Mouse (Mus musculus) frontal cortex, adult 2 months (tissue): ENCODE measurements around the gene Wipi2. TPM values are rescaled to one million over a fixed set of nuclear protein-coding genes. Genes with fewer than 3 reads are reported as not detected.

Source experiments
- DNase-seq, 2 experiments: peaks; one replicate each; pipeline ENCODE4 v3.0.0; 2022; ENCODE audit warnings: low spot score in 1 of 2; ENCODE audit errors: extremely low spot score in 1 of 2
- polyA plus RNA-seq: library from polyadenylated mRNA; depleted of rRNA; stranded (reverse); fragments of >200 nt; gene quantifications from 2 replicates; pipeline ENCODE4 v1.2.3, GENCODE M21; 2012; rRNA removed

Wipi2 gene
- 64.4 and 74.2 TPM in 2 replicates for polyA plus RNA-seq

DNA sequence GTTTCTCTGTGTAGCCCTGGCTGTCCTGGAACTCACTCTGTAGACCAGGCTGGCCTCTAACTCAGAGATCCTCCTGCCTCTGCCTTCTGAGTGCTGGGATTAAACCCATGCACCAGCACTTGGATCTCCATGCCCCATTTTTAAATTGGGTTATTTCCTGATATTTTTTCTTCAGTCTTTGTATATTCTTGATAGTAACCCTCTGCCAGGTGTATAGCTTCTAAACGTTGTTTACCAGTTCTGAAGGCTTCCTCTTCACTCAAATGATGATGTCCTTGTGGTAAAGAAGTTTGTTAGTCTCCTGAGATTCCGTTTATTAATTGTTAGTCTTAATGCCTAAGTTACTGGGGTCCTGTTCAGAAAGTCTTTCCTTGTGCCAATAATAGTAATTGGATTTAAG is at the start of gene Wipi2:
Wipi2 (plus strand) TSS at position 301 of the 400 bp plus-strand sequence.
- DNase-seq: no peak

DNA sequence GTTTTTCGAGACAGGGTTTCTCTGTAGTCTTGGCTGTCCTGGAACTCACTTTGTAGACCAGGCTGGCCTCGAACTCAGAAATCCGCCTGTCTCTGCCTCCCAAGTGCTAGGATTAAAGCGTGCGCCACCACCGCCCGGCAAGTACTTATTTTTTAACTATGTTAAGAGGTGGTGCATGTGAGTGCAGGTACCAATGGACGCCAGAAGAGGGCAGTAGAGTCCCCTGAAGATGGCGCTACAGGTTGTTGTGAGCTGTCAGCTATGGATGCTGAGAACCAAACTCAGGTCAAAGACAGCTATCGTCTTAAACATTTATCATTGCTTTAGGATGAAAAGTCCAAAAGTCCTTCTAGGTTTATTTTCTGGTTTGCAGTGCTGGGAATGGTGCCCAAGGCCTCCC is 49.3 kb upstream of the Wipi2 start:
- DNase-seq: no peak

DNA sequence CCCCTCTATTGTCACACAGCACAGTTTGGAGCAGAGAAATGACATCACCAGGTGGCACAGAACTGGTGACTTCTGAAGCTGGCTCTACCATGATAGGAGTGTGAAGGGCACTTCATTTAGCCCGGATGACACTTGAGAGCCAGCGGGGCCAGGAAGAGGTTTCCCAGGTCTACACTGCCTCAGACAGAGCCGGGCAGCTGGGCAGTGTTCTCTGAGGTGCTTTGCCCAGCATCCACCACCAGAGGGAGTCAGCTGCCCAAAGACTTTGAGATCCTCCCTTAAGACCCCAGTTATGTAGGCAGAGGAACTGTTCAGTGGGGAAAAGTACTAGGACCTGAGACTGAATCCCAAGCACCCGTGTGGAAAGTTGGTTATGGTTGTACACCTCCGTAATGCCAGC is 46.0 kb upstream of the Wipi2 start:
- DNase-seq: peak; percentile 37 to 84

DNA sequence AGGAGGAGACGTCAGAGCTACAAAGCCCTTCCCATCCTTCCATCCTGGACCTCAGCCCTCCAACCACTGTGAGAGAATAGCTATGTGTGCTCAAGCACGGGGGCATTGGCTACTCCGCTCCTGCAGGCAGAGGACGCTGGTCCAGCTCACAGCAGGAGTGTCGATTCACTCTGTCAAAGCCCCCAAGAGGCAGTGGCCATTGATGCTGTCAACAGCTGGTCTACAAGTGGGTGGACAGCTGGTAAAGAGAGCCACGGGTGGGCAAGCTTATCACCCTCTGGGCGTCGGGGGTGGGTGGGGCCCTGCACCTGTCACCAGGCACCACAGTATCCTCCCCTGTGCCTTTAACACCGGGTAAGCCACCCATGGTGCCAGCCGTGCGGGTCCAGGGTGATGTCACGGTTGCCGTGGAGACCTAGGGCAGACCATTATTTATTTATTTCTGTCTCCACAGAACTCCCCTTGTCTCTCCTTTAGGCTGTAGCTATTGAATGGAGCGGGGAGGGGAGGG is 43.8 kb upstream of the Wipi2 start:
- peak; percentile 50 to 62 for DNase-seq

DNA sequence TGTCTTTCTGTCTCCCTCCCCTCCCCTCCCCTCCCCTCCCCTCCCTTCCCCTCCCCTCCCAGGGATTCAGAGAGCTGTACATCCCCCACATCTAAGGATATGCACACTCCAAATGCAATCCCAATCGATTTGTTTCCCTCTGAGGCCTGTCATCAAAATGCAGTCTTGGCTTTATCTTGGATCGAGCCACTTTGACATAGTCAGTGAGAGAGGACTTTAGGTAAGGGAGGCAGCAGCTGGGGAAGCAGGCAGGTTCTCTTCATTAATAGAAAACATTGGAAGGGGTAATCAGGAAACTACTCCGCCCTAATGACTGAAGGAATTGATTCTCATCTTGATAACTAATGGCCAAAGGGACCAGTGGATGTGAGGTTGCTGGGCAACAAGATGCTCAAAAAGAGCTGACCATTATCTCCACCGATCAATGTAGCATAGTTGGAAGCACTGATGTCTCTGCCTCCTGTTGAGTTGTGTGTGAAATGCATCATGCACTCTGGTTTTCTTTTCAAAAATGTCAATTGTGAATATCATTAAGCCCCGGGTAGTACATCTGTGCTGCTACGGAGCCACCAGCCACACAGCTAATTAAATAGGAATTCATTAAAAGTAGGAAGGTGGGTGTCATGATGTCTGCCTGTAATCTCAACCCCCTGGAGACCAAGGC is 36.4 kb upstream of the Wipi2 start:
- DNase-seq: no peak

DNA sequence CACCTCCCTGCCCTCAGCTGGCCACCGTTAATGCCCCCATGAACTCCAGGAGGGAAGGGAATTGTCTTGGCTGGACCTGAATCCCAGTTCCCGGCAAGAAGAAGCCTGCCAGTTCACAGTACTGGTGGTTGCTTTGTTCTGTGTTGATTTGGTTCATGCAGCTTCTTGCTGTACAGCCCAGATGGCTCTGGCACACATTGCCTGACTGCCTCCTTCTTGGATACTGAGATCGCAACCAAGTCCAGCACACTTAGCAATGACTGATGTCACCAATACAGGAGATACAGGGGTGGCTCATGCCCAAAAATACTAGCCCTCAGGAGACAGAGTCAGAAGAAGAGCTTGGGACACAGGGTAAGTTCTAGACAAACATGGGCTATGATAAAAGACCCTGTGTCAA is 31.8 kb upstream of the Wipi2 start:
- no peak for DNase-seq

DNA sequence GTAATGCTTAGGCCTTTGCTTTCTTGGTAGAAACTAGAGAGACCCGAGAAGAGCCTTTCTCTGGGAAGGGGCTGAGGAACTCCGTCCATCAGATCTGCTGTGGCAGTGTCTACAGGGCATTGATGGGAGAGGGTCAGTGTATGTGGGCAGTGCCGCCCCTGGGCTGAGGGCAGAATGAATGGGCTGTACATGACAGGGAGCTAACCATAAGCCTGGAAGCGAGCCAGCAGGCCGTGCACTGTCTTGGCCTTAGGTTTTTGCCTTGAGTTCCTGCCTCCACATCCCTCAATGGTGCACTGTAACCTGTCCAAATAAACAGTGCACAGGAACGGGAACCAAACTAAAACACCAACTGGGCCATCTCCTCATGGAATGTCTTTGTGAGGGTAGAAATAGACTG is 30.8 kb upstream of the Wipi2 start:
- no peak for DNase-seq

DNA sequence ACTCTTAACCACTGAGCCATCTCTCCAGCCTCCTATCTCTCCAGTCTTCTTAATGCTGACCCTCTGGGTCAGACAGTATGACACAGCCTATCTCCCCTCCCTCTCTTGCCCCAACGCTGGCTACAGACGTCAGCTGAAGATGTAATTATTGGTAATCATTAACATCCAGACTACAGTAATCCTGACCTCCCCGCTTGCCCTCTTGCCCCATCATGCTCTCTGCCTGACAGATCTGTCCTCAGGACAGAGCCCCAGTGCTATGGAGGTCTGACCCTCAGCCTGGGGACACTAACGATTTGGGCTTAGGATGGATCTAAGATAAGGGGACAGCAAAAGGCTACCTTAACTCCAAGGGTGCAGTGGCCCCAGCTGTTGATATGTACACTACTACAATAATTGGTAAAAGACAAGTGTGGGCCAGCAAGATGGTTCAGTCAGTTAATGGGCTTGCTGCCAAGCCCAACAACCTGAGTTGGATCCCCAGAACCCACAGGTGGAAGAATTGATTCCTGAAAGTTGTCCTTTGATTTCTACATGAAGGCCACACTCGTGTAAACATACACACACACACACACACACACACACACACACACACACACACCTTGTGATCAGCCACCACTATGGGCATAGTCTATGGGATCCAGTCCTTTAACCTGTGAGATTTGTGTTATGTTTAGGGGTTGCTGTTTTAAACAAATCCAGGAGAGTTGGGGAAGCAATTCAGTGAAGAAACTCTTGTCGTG is 29.7 kb upstream of the Wipi2 start:
- no peak for DNase-seq

DNA sequence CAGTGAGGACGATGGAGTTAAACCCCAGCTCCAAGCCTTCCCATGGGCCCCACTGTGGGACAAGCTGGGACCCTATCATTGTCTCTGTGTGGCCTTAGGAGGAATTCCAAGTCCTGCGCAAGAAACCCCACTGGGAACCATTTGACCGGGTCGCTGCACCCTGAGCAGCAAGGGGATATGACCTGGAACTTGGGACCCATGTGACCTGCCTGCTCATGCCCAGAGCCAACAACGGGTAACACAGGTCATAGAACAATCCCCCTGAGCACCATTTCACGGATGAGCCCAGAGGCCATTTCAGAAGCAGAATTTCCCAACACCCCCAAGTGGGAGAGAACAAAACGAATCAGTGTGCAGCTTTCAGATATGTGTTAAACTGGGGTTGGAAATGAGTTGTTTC is 23.1 kb upstream of the Wipi2 start:
- no peak for DNase-seq

DNA sequence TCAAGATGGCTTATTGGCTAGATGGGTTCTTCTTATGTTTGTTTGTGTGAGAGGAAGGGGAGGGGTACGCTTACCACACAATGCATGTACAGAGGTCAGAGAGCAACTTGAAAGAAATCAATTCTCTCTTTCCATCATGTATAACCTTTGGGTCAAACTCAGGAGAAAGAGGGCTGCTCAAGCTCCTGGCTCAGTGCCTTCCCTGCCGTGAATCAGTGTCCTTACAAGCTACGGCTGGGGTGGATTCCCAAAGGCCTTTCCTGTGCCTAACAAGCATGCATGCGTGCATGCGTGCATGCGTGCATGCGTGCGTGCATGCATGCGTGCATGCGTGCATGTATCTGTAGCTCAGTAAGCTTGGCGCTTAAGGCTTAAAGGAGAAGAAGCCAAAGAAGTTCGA is 22.2 kb upstream of the Wipi2 start:
- DNase-seq: no peak

DNA sequence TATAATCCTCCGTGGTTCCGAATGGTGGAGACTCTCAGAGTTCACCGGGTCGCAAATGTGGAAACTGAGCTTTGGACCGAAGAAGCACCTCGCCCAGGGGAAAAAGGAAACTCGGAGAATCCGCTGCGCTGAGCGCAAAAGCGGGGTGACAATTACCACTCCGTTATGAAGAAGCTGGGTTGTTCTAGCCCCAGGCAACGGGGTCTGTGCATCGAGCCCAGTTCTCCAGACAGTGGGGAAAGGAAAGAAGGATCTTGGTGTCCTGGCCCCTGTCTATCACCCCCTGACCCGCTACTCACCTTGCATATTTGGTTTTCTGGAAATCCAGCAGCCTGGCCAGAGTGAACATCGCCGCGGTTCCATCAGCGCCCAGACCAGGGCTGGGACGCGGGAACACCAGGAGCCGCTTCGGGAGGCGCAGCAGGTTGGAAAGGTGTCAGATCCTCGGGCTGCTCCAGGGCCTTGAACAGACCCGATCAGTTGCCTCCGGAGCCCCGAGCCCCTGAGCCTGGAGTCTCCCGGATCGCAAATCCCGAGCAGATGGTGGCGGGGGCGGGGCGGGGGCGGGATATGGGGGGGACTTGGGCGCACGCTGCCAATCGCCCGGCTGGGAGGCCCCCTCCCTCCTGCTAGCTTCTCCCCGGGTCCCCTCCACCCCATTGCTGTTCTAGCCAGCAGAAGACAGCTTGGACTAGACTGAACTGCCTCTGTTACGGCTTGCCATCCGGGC is 19.1 kb upstream of the Wipi2 start, which contains the start of gene Mmd2:
Mmd2 (minus strand) TSS at position 542 of the 730 bp plus-strand sequence.
- peak in 1 of 2 experiments; percentile 65 for DNase-seq

DNA sequence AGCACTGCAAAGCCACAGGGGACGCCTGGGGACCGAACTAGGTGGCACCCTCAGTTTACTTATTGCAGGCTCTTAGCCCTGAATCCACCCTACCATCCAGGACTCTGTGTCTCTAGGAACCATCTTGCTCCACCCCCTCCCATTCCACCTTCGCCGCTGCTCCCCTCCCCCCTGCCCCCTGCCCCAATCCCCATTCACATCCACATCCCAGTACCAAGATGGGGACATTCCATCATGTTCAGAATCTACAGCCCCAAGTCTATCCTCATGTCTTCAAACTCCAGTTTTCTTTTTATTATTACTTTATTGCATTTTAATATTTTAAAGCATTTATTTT is 18.5 kb upstream of the Wipi2 start:
- no peak for DNase-seq

DNA sequence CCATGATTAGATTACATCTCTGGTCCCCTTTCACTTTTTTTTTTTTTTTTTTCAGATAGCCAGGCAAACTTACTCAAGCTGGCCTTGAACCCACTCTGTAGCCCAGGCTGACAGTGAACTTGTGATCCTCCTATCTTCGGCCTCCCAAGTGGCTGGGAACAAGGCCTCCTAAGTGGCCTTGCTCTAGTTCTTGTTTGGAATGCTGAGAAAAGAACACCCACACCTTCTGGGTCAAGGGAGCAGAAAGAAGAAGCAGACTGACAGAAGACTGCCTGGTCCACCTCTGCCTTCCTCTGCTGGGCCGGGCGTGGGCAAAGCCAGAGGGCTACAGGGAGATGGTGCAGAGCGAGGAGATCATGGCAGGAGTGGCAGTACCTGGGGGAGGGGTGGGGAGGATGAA is 17.1 kb upstream of the Wipi2 start:
- DNase-seq: no peak

DNA sequence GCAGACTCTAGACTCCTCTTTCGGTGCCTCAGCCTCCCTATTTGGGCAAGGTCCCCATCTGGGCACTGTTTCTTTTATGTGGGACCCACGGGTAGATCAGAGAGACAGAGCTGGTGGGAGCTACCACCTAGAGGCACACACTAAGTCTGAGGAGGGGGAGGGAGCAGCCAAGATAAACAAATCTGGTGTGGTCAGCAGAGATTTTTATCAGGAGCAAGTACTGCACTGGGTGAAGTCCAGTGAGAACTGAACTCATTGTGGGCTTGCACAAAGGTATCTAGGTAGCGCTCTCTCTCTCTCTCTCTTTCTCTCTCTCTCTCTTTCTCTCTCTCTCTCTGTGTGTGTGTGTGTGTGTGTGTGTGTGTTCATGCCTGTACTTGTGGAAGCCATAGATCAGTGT is 13.0 kb upstream of the Wipi2 start:
- no peak for DNase-seq

DNA sequence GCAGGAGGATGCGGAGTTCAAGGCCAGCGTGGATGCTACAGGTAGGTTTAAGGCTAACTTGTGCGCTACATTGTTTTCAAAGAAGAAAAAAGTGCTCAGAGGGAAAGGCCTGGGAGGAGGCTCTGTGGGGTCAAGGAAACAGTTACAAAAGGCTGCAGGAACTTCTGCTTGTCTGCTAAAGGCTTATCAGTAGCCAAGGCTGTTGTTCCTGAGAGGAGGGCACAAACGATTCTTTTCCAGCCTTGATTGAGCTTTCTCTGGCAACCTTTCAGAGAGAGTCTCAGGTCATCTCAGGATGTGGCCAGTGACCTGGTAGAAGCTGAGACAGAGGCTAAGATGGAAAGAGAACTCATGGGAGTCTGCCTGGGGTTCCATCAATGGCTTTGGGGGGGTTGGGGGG is 11.9 kb upstream of the Wipi2 start:
- no peak for DNase-seq

DNA sequence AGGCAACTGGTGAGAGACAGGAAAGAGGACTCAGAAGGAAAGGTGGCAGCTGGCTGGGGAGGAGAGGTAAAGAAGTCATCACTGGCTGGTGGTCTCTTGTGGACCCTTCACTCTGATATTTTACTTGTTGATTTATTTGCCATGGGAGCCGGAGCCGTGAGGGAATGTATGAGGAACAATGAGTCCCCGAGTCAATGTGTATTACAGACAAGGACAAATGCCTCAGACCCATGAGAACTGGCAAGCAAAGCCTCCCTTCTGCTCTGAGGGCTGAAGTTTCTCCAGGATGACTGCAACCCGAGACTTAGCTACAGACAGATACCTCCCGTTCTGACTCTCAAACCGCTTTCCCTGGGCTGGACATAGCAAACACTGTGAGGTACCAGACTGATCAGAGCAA is 11.2 kb upstream of the Wipi2 start:
- DNase-seq: no peak

DNA sequence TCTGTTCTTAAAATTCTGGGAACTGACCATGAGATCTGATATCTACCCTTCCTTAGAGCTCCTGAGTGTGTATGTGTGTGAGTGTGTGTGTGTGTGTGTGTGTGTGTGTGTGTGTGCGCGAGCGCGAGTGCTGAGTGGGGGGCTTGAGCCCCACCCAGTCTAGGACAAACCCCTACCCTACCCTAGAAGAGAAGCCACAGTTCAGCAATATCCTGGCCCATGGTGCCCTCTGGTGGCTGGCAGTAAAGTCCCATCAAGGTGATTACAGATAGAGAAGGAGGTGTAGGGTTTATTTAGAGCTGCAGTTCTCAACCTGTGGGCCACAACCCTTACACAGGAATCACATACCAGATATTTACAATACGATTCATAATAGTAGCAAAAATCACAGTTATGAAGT is 7.6 kb upstream of the Wipi2 start:
- peak in 1 of 2 experiments; percentile 75 for DNase-seq

DNA sequence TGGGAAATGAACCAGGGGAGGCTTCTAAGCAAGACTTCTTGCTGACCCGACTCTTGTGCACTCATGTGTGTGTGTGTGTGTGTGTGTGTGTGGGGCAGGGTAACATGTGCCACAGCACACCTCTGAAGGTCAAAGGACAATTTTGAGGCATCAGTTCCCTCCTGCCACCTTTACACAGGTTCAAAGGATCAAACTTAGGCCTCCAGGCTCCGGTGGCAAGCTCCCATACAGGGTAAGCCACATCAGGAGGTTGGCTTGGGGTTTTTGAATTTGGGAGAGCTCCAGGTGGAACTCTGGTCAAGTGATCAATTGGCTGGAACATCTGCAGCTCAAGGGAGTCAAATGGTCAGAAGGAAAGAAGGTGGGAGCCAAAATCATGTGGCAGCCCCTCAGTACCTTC is 6.1 kb upstream of the Wipi2 start:
- no peak for DNase-seq

DNA sequence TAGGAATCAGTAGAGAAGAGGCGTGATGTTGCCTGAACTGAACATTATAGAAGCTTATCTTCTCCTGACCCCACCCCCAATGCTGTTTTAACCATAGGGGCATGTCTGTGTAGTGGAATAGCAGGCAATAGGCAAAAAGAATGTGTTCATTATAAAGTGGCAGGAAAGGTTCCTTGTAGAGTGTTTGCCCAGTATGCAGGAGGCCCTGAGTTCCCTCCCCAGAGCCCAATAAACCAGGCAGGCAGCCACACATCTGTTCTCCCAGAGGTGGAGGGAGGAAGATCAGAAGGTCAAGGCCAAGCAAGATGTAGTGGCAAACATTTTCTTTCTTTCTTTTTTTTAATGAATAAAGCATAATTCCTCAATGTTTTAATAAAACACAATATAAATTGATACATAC is 5.4 kb upstream of the Wipi2 start:
- DNase-seq: no peak

DNA sequence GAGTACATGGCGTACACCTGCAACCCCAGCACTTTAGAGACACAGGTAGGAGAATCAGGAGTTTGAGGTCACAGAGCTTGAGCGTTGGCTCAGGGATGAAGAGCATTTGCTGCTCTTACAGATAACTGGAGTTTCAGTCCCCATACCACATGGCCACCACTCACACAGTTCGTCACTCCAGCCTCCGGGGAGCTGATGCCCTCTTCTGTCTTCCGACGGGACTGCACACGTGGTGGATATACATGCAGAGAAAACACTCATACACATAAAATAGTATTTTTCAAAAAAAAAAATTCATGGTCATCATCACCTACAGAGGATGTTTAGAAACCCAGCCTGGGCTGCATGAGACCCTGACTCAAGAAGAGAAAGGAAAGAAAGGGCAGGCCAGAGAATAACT is 4.4 kb upstream of the Wipi2 start:
- no peak for DNase-seq
